Mouse (Mus musculus) kidney, embryonic 16.5 days (tissue): ENCODE data around the gene Gxylt1. TPM values are rescaled to one million over a fixed set of nuclear protein-coding genes. Genes with fewer than 3 reads are reported as not detected.

Experiments
- ATAC-seq: fragments of 200-750 bp; cut with Nextera tagmentation; 2 replicates; pipeline ENCODE4 v1.8.0; 2017; ENCODE audit warnings: moderate TSS enrichment; ENCODE audit not compliant: low FRiP score, low TSS enrichment
- H3K27ac ChIP-seq: fragments of 300-500 bp; sonication (generic); 2 replicates; pipeline ENCODE4 v1.5.1; 2014; ENCODE audit warnings: low read length
- H3K27me3 ChIP-seq: fragments of 300-500 bp; sonication (generic); 2 replicates; pipeline ENCODE4 v1.6.1; 2014; ENCODE audit warnings: low read length, control low read depth, mixed read lengths; ENCODE audit not compliant: insufficient read depth
- H3K36me3 ChIP-seq: fragments of 300-500 bp; sonication (generic); 2 replicates; pipeline ENCODE4 v1.6.1; 2014; ENCODE audit warnings: low read length, control low read depth, mixed read lengths; ENCODE audit not compliant: insufficient read depth
- H3K4me1 ChIP-seq: fragments of 300-500 bp; sonication (generic); 2 replicates; pipeline ENCODE4 v1.6.1; 2014; ENCODE audit warnings: low read length, control low read depth, mixed read lengths; ENCODE audit not compliant: insufficient read depth
- H3K4me2 ChIP-seq: fragments of 300-500 bp; sonication (generic); replicated peaks from 2 replicates; pipeline ENCODE4 v1.6.1; 2014; ENCODE audit warnings: low read depth, low read length
- H3K4me3 ChIP-seq: fragments of 300-500 bp; sonication (generic); 2 replicates; pipeline ENCODE4 v1.5.1; 2014; ENCODE audit warnings: mild to moderate bottlenecking, low read length
- H3K9ac ChIP-seq: fragments of 300-500 bp; sonication (generic); replicated peaks from 2 replicates; pipeline ENCODE4 v1.6.1; 2014; ENCODE audit warnings: low read length
- H3K9me3 ChIP-seq: fragments of 300-500 bp; sonication (generic); 2 replicates; pipeline ENCODE4 v1.6.1; 2016; ENCODE audit warnings: low read length, control low read depth
- WGBS: fragments of 180-500 bp; shearing (Covaris S2); extraction: QIAGEN DNeasy Blood & Tissue Kit; methylation state at CpG from one replicate; pipeline ENCODE4 v1.1.7; 2014; 5-methylcytosine and 5-hydroxymethylcytosine counted together
- polyA plus RNA-seq: library from polyadenylated mRNA; unstranded; fragments of >200 nt; fragmentation: Nextera tagmentation; extraction: Ambion mirVana; gene quantifications from 2 replicates; pipeline ENCODE4 v1.2.1, GENCODE M21; 2015

Gene Gxylt1
- polyA plus RNA-seq, 1 experiment from 2014 or later, result 12.6 TPM

DNA sequence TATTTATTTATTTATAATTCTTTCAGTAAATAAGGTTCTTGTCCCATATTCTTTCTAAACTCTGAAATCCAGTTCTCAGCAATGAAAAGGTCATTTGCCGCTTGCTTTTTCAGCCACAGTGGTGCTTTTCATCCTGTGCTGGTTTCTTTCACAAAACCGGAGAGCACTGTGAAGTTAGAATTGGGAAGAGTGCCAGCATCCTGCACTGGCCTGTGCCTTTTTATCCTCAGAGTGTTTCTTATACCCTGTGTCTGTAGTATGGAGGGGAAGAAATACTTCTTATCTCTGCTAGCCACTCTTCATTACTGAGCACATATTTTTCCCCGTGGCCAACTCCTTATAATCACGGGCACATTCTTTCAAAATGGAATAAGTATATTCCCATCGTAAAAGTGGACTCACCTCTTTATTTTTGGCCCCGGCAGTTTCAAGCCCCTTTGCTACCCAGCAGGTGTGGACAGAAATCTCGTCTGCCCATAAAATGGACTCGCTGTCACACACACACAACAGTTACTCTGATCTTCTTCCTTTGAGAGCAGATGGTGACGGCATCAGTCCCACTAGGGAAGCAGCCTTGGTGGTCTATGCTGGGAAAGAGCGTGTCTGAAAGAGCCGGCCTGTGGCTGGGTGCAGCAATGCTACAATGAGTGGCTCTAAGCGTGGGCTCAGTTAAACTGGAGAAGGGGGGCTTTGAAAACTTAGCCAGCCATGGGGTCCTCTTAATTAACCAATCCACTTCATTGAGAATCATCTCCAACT is 83.4 kb downstream of the Gxylt1 start:
- no peak overlapping the region for H3K27ac ChIP-seq
- H3K27me3 ChIP-seq, result no peaks in the 10 kb centered on the region
- WGBS, result 69% methylated on average over 12 of the region's 12 CpGs
- H3K9ac ChIP-seq, result no peak overlapping the region
- no peaks in the 10 kb centered on the region for H3K4me1 ChIP-seq
- no peak overlapping the region for H3K4me3 ChIP-seq
- no peaks in the 10 kb centered on the region for H3K9me3 ChIP-seq
- no peaks in the 10 kb centered on the region for H3K36me3 ChIP-seq
- H3K4me2 ChIP-seq, result no peak overlapping the region
- no peak for ATAC-seq

Other genes with a start within 250 kb of the Gxylt1 start
- gene Yaf2, start 61.8 kb upstream of the Gxylt1 start, polyA plus RNA-seq, result 61.5 and 85.8 TPM in 2 replicates
- gene Zcrb1, start 123.2 kb upstream of the Gxylt1 start, polyA plus RNA-seq, result 115 and 118 TPM in 2 replicates
- 41.3 and 53.1 TPM in 2 replicates for gene Pphln1, start 123.2 kb upstream of the Gxylt1 start, polyA plus RNA-seq